Mouse (Mus musculus) embryonic fibroblast, embryonic 13.5 days (primary cell): ENCODE results near the gene Tpsb2. TPM values are rescaled to one million over a fixed set of nuclear protein-coding genes. Genes with fewer than 3 reads are reported as not detected.

ENCODE experiments used
- H3K27ac ChIP-seq: 2 replicates; pipeline ENCODE4 v1.5.1; 2012; ENCODE audit warnings: low read length, control low read depth, inconsistent platforms; ENCODE audit not compliant: insufficient read depth
- H3K4me1 ChIP-seq: 2 replicates; pipeline ENCODE4 v1.6.1; 2011; ENCODE audit warnings: low read length; ENCODE audit not compliant: control insufficient read depth, insufficient read depth
- H3K4me3 ChIP-seq: 2 replicates; pipeline ENCODE4 v1.5.1; 2011; ENCODE audit warnings: mild to moderate bottlenecking, control low read depth, low read length; ENCODE audit not compliant: insufficient read depth
- CTCF ChIP-seq: IDR thresholded peaks from 2 replicates; pipeline ENCODE4 v1.5.1; 2011; ENCODE audit warnings: mild to moderate bottlenecking, control low read depth, low read length, moderate library complexity, borderline replicate concordance; ENCODE audit not compliant: insufficient read depth
- POLR2A ChIP-seq: IDR thresholded peaks from 2 replicates; pipeline ENCODE4 v1.6.1; 2011; ENCODE audit warnings: low read depth, mild to moderate bottlenecking, control low read depth, low read length, moderate library complexity
- polyA plus RNA-seq: library from polyadenylated mRNA; stranded (reverse); fragments of >200 nt; gene quantifications from 2 replicates; pipeline ENCODE4 v1.2.4, GENCODE M21; 2011; ENCODE audit warnings: low read depth; ENCODE audit not compliant: missing spikeins, insufficient read length

The Tpsb2 gene
- polyA plus RNA-seq, 1 experiment: not detected

- TF ChIP-seq POLR2A: no peak
- no peak for TF ChIP-seq CTCF
- Histone ChIP-seq H3K27ac (no peak overlapping the region), H3K4me3 (no peak overlapping the region), H3K4me1 (no peaks in the 10 kb centered on the region)
These were observed 38.1 kb downstream of the Tpsb2 start for GRCm38 (mm10) chr17:25404190-25404589.

GRCm38 (mm10) chr17:25405224-25405895, 39.3 kb downstream of the Tpsb2 start:
- no peak overlapping the region for H3K4me3 ChIP-seq
- peak overlapping the region; percentile 52 for H3K27ac ChIP-seq
- peaks cover 4% of the 10 kb centered on the region; the same call in 1 of the 2 replicates for H3K4me1 ChIP-seq
- TF ChIP-seq POLR2A: 0 out of 2 replicates have a peak, but pooled peaks have one; percentile 30
- no peak for TF ChIP-seq CTCF

GRCm38 (mm10) chr17:25406011-25406441, 39.9 kb downstream of the Tpsb2 start:
- Histone ChIP-seq H3K27ac (peak overlapping the region; percentile 52), H3K4me3 (no peak overlapping the region), H3K4me1 (peaks cover 6% of the 10 kb centered on the region; the same call in 1 of the 2 replicates)
- no peak for TF ChIP-seq CTCF

- Histone ChIP-seq H3K4me1 (peaks cover 7% of the 10 kb centered on the region; the same call in 1 of the 2 replicates), H3K4me3 (no peak overlapping the region), H3K27ac (no peak overlapping the region)
- no peak for TF ChIP-seq POLR2A
- no peak for TF ChIP-seq CTCF
These were observed 41.2 kb downstream of the Tpsb2 start for GRCm38 (mm10) chr17:25407352-25407751.

GRCm38 (mm10) chr17:25408302-25408999, 42.3 kb downstream of the Tpsb2 start:
- no peak overlapping the region for H3K4me3 ChIP-seq
- no peak overlapping the region for H3K27ac ChIP-seq
- H3K4me1 ChIP-seq: peaks cover 7% of the 10 kb centered on the region; the same call in 1 of the 2 replicates
- no peak for TF ChIP-seq CTCF

GRCm38 (mm10) chr17:25409621-25410020, 43.5 kb downstream of the Tpsb2 start:
- TF ChIP-seq POLR2A (no peak), CTCF (no peak)
- H3K27ac ChIP-seq: peak overlapping the region; percentile 43
- H3K4me1 ChIP-seq: peaks cover 13% of the 10 kb centered on the region; the same call in 1 of the 2 replicates
- no peak overlapping the region for H3K4me3 ChIP-seq

- Histone ChIP-seq H3K27ac (peak overlapping the region; percentile 32), H3K4me3 (no peak overlapping the region), H3K4me1 (peaks cover 13% of the 10 kb centered on the region; the same call in 1 of the 2 replicates)
- TF ChIP-seq POLR2A: no peak
- no peak for TF ChIP-seq CTCF
These were observed 44.1 kb downstream of the Tpsb2 start for GRCm38 (mm10) chr17:25410180-25410579.

- Histone ChIP-seq H3K27ac (peak overlapping the region; percentile 32), H3K4me1 (peaks cover 13% of the 10 kb centered on the region; the same call in 1 of the 2 replicates), H3K4me3 (no peak overlapping the region)
- TF ChIP-seq CTCF (no peak), POLR2A (no peak)
These were observed 44.7 kb downstream of the Tpsb2 start for GRCm38 (mm10) chr17:25410786-25411185.

GRCm38 (mm10) chr17:25411251-25411650, 45.1 kb downstream of the Tpsb2 start:
- peak overlapping the region; percentile 32 for H3K27ac ChIP-seq

GRCm38 (mm10) chr17:25414209-25414608, 48.1 kb downstream of the Tpsb2 start:
- Histone ChIP-seq H3K4me1 (peaks cover 16% of the 10 kb centered on the region; the same call in 1 of the 2 replicates), H3K27ac (no peak overlapping the region), H3K4me3 (no peak overlapping the region)
- TF ChIP-seq CTCF (no peak), POLR2A (no peak)

More at GRCm38 (mm10) chr17:25411251-25411650, 45.1 kb downstream of the Tpsb2 start:
- TF ChIP-seq CTCF (no peak), POLR2A (no peak)
- Histone ChIP-seq H3K4me3 (no peak overlapping the region), H3K4me1 (peaks cover 16% of the 10 kb centered on the region; the same call in 1 of the 2 replicates)
